ENCODE assay signal across 8 mouse cellular contexts in the genomic region with DNA sequence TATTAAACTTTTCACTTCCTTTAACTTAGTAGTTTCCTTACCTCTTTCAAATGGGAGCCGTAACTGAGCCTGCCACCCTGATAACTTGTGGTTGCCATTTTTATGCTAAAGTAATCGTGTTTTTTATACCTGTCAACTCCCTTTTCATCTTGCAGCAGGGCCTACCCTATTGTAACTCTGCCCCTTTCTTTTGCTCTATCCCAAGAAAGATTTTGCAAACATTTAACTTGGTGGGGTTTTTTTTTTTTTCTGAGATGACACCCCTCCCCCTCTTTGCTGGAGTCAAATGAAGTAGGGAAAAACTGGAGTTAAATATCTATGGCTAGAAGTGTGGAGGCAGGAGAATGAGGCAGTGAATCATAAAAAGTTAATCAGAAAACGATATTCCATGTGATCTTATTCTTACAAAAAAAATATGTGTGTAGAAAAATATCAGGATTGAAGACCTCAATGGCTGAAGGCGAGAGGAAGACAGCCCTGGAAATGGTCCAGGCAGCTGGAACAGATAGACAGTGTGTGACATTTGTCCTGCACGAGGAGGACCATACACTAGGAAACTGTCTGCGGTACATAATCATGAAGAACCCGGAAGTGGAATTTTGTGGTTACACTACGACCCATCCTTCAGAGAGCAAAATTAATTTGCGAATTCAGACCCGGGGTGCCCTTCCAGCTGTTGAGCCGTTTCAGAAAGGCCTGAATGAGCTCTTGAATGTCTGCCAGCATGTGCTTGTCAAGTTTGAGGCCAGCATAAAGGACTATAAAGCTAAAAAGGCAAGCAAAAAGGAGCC. TPM values are rescaled to one million over a fixed set of nuclear protein-coding genes. Genes with fewer than 3 reads are reported as not detected.
A peak's percentile ranks its signal among the peaks of the same experiment; 100 is the strongest.
DNase-seq lines count a peak whose midpoint lies in the region; ATAC-seq and TF ChIP-seq lines count a peak whose summit lies in the region.

No protein-coding gene starts in this region.

- no peak for TF ChIP-seq POLR2A in kidney, adult 2 months (IDR thresholded peaks at IDR 0.05; ENCODE audit: low read depth, low read length)

- no peak for DNase-seq in layer of hippocampus, adult 2 months (ENCODE audit: low spot score in 2 of 2)
- no peak for DNase-seq in layer of hippocampus, postnatal 25 days (ENCODE audit: extremely low spot score in 1 of 2, low spot score in 1 of 2)
- peak; percentile 67 for DNase-seq in kidney, adult 2 months
- DNase-seq in layer of hippocampus, adult 11-12 months (ENCODE audit: low spot score): no peak
- DNase-seq in MN1 (ENCODE audit: low spot score): no peak

- H3K36me3 ChIP-seq in embryonic facial prominence, embryonic 12.5 days: 0 out of 2 replicates have a peak, but pooled peaks cover 7% of the 10 kb centered on the region
- no peaks in the 10 kb centered on the region for H3K36me3 ChIP-seq in kidney, adult 2 months (ENCODE audit: control insufficient read depth, insufficient read depth, low read length)
- no peaks in the 10 kb centered on the region for H3K36me3 ChIP-seq in midbrain, embryonic 13.5 days

- WGBS in embryonic facial prominence, embryonic 12.5 days: 68% methylated on average over 11 of the region's 11 CpGs
- 15% methylated on average over 11 of the region's 11 CpGs for WGBS in kidney, adult 2 months
- 57% methylated on average over 11 of the region's 11 CpGs for WGBS in midbrain, embryonic 13.5 days

- no peaks in the 10 kb centered on the region for H3K27me3 ChIP-seq in embryonic facial prominence, embryonic 12.5 days
- no peaks in the 10 kb centered on the region for H3K27me3 ChIP-seq in kidney, adult 2 months (replicated peaks; ENCODE audit: control insufficient read depth, insufficient read depth, low read length)
- peaks cover 10% of the 10 kb centered on the region; the same call in 1 of the 2 replicates for H3K27me3 ChIP-seq in midbrain, embryonic 13.5 days

- no peaks in the 10 kb centered on the region for H3K9me3 ChIP-seq in embryonic facial prominence, embryonic 12.5 days
- no peaks in the 10 kb centered on the region for H3K9me3 ChIP-seq in midbrain, embryonic 13.5 days

- H3K4me3 ChIP-seq in layer of hippocampus, adult 2 months: peak overlapping the region; percentile 82
- peak overlapping the region; percentile 79 for H3K4me3 ChIP-seq in embryonic facial prominence, embryonic 12.5 days
- H3K4me3 ChIP-seq in kidney, adult 2 months (ENCODE audit: insufficient read depth, low read depth, low read length): peak overlapping the region; percentile 71
- H3K4me3 ChIP-seq in midbrain, embryonic 13.5 days (replicated peaks): peak overlapping the region; percentile 79

- peak overlapping the region; percentile 80; the same call in 1 of the 2 replicates for H3K27ac ChIP-seq in layer of hippocampus, adult 2 months
- peak overlapping the region; percentile 57; the same call in 1 of the 2 replicates for H3K27ac ChIP-seq in embryonic facial prominence, embryonic 12.5 days
- peak overlapping the region; percentile 54 for H3K27ac ChIP-seq in kidney, adult 2 months (ENCODE audit: insufficient read depth, low read depth, low read length)
- H3K27ac ChIP-seq in midbrain, embryonic 13.5 days: no peak overlapping the region

- no peak for TF ChIP-seq CTCF in layer of hippocampus, adult 2 months (conservative IDR thresholded peaks at IDR 0.05)
- TF ChIP-seq CTCF in kidney, adult 2 months (conservative IDR thresholded peaks at IDR 0.05; ENCODE audit: insufficient read depth, insufficient read length, low read depth, low read length): no peak

- H3K4me1 ChIP-seq in embryonic facial prominence, embryonic 12.5 days: peaks cover 19% of the 10 kb centered on the region
- peaks cover 22% of the 10 kb centered on the region for H3K4me1 ChIP-seq in kidney, adult 2 months (ENCODE audit: control insufficient read depth, insufficient read depth, low read length)
- peaks cover 22% of the 10 kb centered on the region for H3K4me1 ChIP-seq in midbrain, embryonic 13.5 days (replicated peaks)

- ATAC-seq in embryonic facial prominence, embryonic 12.5 days (ENCODE audit: insufficient number of reproducible peaks, insufficient read depth, low FRiP score, low TSS enrichment): no peak
- no peak for ATAC-seq in midbrain, embryonic 13.5 days
- no peak for ATAC-seq in inflammation-experienced regulatory T-cells, adult 6 months

- H3K4me2 ChIP-seq in embryonic facial prominence, embryonic 12.5 days (replicated peaks): peak overlapping the region; percentile 91
- H3K4me2 ChIP-seq in midbrain, embryonic 13.5 days (replicated peaks): peak overlapping the region; percentile 90

- peak overlapping the region; percentile 76 for H3K9ac ChIP-seq in embryonic facial prominence, embryonic 12.5 days
- peak overlapping the region; percentile 78 for H3K9ac ChIP-seq in midbrain, embryonic 13.5 days (replicated peaks)

RNA-seq across cellular contexts. Expression of a gene that starts 1.5 kb away (rescaled TPM):
- total RNA-seq in layer of hippocampus, adult 2 months (2021): 10 to 100 TPM; 63.1 to 69.7 TPM
- total RNA-seq in layer of hippocampus, postnatal 25 days (2021): 10 to 100 TPM; 68.6 to 72.4 TPM
- polyA plus RNA-seq in embryonic facial prominence, embryonic 12.5 days (2016; fragmentation: Nextera tagmentation; extraction: Ambion mirVana): 111 and 117 TPM in 2 replicates
- 44.8 and 55.9 TPM in 2 replicates for polyA plus RNA-seq in kidney, adult 2 months (2012; rRNA removed)
- 101 and 103 TPM in 2 replicates for polyA plus RNA-seq in midbrain, embryonic 13.5 days (2015; fragmentation: Nextera tagmentation; extraction: Ambion mirVana)
- polyA plus RNA-seq in inflammation-experienced regulatory T-cells, adult 6 months (2017; shearing (Covaris generic)): 100 to 1,000 TPM; 137 to 194 (median 168) TPM

RNA-seq across cellular contexts. Expression of a gene that starts 1.9 kb away (rescaled TPM):
- 1 to 10 TPM; 5.5 to 6.6 TPM for total RNA-seq in layer of hippocampus, adult 2 months (2021)
- 1 to 10 TPM; 4.9 to 5.2 TPM for total RNA-seq in layer of hippocampus, postnatal 25 days (2021)
- polyA plus RNA-seq in embryonic facial prominence, embryonic 12.5 days (2016; fragmentation: Nextera tagmentation; extraction: Ambion mirVana): 11.6 and 12.0 TPM in 2 replicates
- 24.1 TPM in 2 replicates for polyA plus RNA-seq in kidney, adult 2 months (2012; rRNA removed)
- polyA plus RNA-seq in midbrain, embryonic 13.5 days (2015; fragmentation: Nextera tagmentation; extraction: Ambion mirVana): 4.1 and 4.4 TPM in 2 replicates
- 10 to 100 TPM; 21.4 to 30.5 (median 28.0) TPM for polyA plus RNA-seq in inflammation-experienced regulatory T-cells, adult 6 months (2017; shearing (Covaris generic))
